Mouse (Mus musculus): ENCODE data around the gene Arhgap24. TPM values are rescaled to one million over a fixed set of nuclear protein-coding genes. Genes with fewer than 3 reads are reported as not detected.

Gene Arhgap24
- 6.0 TPM for polyA plus RNA-seq (2014; fragmentation: Illumina TruSeq; extraction: RNeasy Lipid Tissue Mini Kit (QIAGEN cat#74804); ENCODE audit: low read depth, low replicate concordance)

GRCm38 (mm10) chr5:102481215-102482211, at the start of gene Arhgap24:
Gene Arhgap24, plus strand, starts transcription at chr5:102481391.

